Mouse (Mus musculus) 3134 (cell line): ENCODE results near the gene Dcaf8.
A peak's percentile ranks its signal among the peaks of the same experiment; 100 is the strongest.

Source experiments
- DNase-seq: peaks from one replicate; pipeline ENCODE4 v3.0.0-alpha.2; 2011; ENCODE audit warnings: low spot score; ENCODE audit not compliant: insufficient read length; ENCODE audit errors: extremely low read depth

The Dcaf8 gene

DNA sequence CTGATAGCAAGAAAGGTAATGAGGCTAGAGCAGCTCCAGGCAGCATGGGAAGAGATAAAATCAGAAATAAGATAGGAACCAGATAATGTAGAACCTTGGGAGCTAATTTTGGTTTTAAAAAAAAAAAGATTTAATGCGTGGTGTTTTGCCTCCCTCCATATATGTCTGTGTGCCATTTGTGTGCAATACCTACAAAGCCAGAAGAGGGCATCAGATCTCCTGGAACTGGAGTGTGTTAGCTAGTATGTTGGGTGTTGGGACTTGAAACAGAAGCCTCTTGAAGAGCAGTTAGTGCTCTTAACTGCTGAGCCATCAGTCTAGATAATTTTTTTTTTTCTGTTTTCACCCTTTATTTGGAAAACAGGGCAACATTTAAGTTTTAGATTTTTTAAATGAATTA is 4.3 kb upstream of the Dcaf8 start:
- DNase-seq, result peak; percentile 38

DNA sequence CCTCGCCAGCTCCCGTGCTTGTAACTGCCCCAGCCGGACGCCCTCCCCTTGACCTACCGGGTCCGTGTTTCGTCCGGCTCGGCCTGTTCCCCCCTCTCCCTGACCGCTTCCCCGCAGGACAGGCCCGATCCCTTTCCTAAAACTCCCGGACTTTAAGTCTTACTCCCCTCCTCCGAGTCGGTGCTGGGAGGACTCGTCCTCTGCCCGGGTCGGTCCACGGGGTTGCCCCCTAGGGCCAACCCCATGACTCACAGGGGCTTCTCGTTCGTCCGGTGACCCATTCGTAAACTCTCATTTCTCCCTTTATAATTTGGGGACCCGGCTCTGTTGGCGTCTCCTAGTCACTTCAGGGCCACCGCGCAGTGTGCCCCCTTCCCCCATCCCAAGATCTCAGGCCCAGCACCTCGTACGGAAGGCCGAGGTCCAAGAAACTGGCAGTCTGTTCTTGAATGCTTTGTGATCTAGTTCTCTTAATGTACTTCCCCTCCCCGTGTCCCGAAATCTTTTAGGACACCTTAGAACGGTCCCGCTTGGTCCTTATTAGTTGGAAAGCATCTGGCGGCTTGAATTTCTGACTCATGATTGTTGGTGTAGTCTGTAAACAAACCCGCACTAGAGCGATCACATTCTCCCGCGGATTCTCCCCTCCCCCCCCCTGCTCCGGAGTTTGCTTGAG is 533 bp downstream of the Dcaf8 start:
- DNase-seq, result no peak

GRCm38 (mm10) chr1:172148955-172149815 is 1.3 kb downstream of the Dcaf8 start:
- no peak for DNase-seq

GRCm38 (mm10) chr1:172154536-172154935 is 6.7 kb downstream of the Dcaf8 start:
- no peak for DNase-seq

GRCm38 (mm10) chr1:172155518-172155917 is 7.6 kb downstream of the Dcaf8 start:
- no peak for DNase-seq

DNA sequence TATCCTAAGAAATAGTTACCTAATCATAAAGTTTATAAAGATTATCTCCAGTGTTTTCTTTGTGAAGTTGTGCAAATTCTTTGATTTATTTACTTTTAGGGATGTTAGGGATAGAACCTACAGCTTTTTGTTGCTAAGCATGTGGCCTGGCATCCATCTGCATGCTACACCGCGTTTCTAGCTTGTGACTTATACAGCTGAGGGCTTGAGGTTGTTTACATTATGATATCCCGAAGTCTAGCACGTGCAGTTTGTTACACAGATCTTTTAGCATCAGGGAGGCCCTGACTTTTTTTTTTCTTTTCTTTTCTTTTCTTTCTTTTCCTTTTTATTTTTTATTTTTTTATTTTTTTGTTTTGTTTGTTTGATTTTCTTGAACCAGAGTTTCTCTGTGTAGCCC is 12.1 kb downstream of the Dcaf8 start:
- no peak for DNase-seq

GRCm38 (mm10) chr1:172160508-172160907 is 12.6 kb downstream of the Dcaf8 start:
- DNase-seq, result no peak

DNA sequence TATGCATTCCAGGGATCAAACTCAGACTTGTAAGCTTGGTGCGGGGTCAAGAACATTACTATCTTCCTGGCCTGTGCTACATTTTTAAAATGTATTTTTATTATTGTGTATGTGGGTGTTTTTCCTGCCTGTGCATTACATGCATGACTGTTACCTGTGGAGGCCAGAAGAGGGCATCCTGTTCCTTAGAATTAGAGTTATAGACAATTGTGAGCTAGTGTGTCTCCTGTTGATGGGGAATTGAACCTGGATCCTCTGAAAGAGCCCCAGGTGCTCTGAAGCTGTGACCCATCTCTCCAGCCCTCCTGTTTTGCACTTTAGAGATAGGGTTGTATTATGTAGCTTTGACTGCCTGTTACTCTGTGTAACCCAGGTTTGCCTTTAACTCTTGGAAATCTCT is 14.1 kb downstream of the Dcaf8 start:
- no peak for DNase-seq

DNA sequence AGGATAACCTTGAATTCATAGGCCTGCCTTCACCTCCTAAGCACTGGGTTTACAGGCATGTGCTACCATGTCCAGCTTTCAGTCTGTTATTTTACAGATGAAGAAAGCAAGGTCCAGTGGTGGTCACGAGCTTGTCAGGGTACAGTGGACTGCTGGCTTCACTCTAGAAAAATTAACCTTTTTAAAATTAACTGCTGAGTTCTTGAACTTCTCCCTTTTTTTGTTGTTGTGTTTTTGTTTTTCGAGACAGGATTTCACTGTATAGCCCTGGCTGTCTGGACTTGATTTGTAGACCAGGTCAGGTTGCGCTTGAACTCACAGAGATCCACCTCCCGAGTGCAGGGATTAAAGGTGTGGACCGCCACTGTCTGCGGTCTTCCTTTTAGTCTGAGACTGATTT is 15.1 kb downstream of the Dcaf8 start:
- no peak for DNase-seq

DNA sequence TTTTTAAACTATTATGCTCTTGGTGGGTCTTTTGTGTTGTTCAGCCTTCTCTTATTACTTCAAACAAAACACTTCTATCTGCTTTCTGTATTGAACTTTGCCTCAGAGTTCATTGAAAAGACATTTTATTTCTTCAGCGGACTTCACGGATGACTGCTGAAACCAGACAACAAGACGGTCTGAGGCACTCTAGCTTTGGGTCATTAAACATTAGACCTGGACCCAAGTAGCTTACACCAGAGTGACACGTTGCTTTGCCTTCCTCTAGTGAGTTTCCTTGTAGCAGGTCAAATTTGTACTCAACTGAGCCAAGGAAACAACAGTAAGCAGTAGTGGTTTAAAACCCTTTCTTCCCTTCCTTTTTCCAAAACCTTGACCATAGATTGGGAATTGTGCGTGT is 20.0 kb downstream of the Dcaf8 start:
- DNase-seq, result no peak

GRCm38 (mm10) chr1:172169809-172170208 is 21.9 kb downstream of the Dcaf8 start:
- no peak for DNase-seq

DNA sequence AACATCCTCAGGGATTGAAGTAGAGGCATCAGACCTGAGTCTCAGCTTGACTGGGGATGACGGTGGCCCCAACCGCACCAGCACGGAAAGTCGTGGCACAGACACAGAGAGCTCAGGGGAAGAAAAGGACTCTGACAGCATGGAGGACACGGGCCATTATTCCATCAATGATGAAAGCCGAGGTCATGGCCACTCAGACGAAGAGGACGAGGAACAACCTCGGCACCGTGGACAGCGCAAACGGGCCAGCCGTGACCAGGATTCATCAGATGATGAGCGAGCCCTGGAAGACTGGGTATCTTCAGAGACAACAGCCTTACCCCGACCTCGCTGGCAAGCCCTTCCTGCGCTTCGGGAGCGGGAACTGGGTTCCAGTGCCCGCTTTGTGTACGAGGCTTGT is 24.5 kb downstream of the Dcaf8 start:
- DNase-seq, result no peak

GRCm38 (mm10) chr1:172173181-172173580 is 25.3 kb downstream of the Dcaf8 start:
- no peak for DNase-seq

GRCm38 (mm10) chr1:172177791-172178190 is 29.9 kb downstream of the Dcaf8 start:
- no peak for DNase-seq

DNA sequence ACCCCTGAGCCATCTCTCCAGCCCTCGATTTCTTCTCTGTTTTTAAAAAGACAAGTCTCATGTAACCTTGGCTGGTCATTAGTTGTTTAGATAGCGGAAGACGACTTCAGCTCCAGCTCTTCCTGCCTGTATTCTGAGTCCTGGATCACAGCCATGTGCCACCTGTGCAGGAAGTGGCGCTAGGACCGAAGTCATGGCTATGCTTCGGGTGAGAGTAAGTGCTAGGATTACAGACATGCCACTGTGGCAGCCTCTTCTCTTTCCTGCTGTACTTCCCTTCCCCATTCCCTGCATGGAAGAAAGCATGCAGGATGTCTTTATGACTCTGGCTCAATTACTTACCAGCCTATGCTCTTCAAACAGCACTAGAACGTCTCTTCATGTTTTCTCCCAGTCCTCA is 31.2 kb downstream of the Dcaf8 start:
- DNase-seq, result no peak

DNA sequence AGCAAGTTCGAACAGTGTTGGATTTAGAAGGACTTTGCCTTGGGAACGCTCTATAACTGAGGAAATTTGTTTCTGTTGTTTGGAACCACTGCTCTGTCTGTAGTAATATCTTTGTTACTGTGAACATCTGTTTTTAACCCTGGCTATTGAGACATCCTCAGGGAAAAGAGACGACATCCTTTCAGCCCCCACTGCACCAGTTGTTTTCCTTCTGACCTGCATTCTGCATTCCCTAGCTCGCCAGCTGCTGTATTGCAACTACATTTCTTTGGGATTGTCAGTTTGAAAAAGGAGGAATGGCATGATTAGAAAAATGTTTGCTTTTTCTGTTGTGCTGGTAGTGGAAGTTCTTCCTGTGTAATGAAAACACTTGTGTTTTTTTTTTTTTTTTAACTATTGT is 33.0 kb downstream of the Dcaf8 start:
- DNase-seq, result no peak

- DNase-seq, result no peak
These were observed 33.9 kb downstream of the Dcaf8 start for GRCm38 (mm10) chr1:172181777-172182176.

DNA sequence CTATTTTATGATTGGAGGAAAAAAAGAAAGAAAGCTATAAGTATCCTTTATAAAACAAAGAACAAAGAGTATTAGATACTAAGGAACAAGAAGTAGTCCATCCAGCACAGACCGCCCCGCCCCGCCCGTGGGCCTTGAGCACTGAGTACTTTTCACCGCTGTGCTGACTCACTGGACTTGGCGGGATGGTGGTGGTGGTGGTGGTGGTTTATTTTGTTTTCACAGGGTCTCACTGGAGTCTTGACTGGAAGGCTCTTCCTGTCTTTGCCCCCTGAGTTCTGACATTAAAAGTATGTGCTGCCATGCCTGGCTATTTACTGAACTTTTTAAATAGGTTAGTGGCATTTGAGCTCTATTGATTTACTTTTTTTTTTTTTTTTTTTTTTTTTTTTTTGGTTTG is 35.2 kb downstream of the Dcaf8 start:
- peak; percentile 60 for DNase-seq

DNA sequence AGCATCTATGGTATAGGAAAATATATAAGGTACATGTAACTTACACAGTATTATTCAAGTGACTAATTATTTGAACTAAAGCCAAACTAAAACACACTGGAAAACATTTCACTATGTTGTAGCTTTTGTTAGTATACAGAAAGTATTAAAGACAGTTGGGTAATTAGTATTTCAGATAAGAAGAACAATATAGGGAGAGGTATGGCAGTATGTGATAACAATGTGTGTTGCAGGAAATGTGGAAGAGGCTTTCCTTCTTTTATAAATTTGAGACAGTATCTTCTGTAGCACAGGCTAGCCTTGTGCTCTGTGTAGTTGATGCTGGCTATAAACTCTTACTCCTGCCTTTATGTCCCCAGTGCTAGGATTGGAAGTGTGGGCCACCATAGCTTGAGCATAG is 36.0 kb downstream of the Dcaf8 start:
- no peak for DNase-seq

- no peak for DNase-seq
These were observed 38.8 kb downstream of the Dcaf8 start for GRCm38 (mm10) chr1:172186401-172187289.

GRCm38 (mm10) chr1:172188891-172189290 is 41.0 kb downstream of the Dcaf8 start:
- DNase-seq, result peak; percentile 39
